Mouse (Mus musculus): ENCODE measurements around the gene Tspan15.

DNA sequence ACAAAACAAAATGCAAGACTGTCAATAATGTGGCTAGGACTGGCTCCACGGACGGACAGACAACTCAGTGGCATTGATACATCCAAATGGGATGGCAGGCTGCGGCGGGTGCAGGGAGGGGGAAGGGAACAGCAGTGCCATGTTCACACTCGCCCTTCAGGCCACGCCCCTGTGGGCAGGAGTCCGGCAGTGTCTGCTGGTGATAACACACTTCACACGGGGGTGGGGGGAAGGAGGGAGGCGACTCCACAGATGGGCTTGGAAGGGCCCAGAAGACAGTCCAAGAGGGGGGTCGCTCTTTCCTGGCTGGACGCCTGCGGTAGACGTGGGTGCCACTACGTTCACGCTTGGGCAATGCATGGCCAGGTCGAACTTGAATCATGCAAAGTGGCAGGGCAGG, 38.2 kb upstream of the Tspan15 start:
- TF ChIP-seq CTCF (IDR thresholded peaks at IDR 0.05) (no peak), POLR2A (IDR thresholded peaks at IDR 0.05; ENCODE audit: insufficient read depth, low read depth, low read length) (no peak), EP300 (IDR thresholded peaks at IDR 0.05; ENCODE audit: insufficient read depth, low read depth, low read length) (no peak)
